Mouse (Mus musculus): Measurements from ENCODE around the gene Chil1. TPM values are rescaled to one million over a fixed set of nuclear protein-coding genes. Genes with fewer than 3 reads are reported as not detected.

Chil1 gene
- polyA plus RNA-seq, 1 experiment from 2014 or later = 1.5 TPM

GRCm38 (mm10) chr1:134198197-134198995 lies 16.4 kb downstream of the Chil1 start:
- H3K36me3 ChIP-seq = no peaks in the 10 kb centered on the region
- no peaks in the 10 kb centered on the region for H3K9me3 ChIP-seq
- 89% methylated on average over 12 of the region's 12 CpGs for WGBS
- H3K4me1 ChIP-seq (replicated peaks) = peaks cover 36% of the 10 kb centered on the region
- no peak overlapping the region for H3K27ac ChIP-seq
- DNase-seq (ENCODE audit: low spot score) = no peak
- no peak overlapping the region for H3K4me3 ChIP-seq
- no peaks in the 10 kb centered on the region; the same call in 1 of the 2 replicates for H3K27me3 ChIP-seq (ENCODE audit: insufficient read depth, poor library complexity, severe bottlenecking)

GRCm38 (mm10) chr1:134200481-134200880 lies 18.5 kb downstream of the Chil1 start:
- no peak for DNase-seq (ENCODE audit: low spot score)
- 79% methylated on average over 2 of the region's 2 CpGs for WGBS
- no peak overlapping the region for H3K4me3 ChIP-seq
- H3K27me3 ChIP-seq (ENCODE audit: insufficient read depth, poor library complexity, severe bottlenecking) = no peaks in the 10 kb centered on the region; the same call in 1 of the 2 replicates
- H3K9me3 ChIP-seq = no peaks in the 10 kb centered on the region
- no peak overlapping the region for H3K27ac ChIP-seq
- H3K4me1 ChIP-seq (replicated peaks) = peaks cover 20% of the 10 kb centered on the region
- H3K36me3 ChIP-seq = no peaks in the 10 kb centered on the region

GRCm38 (mm10) chr1:134200998-134201686 lies 19.2 kb downstream of the Chil1 start:
- DNase-seq (ENCODE audit: low spot score) = no peak
- Histone ChIP-seq H3K4me1 (replicated peaks) (peaks cover 17% of the 10 kb centered on the region), H3K4me3 (no peak overlapping the region), H3K9me3 (no peaks in the 10 kb centered on the region), H3K36me3 (no peaks in the 10 kb centered on the region), H3K27ac (no peak overlapping the region), H3K27me3 (ENCODE audit: insufficient read depth, poor library complexity, severe bottlenecking) (no peaks in the 10 kb centered on the region; the same call in 1 of the 2 replicates)
- 83% methylated on average over 6 of the region's 6 CpGs for WGBS

GRCm38 (mm10) chr1:134201751-134202420 lies 19.9 kb downstream of the Chil1 start:
- no peaks in the 10 kb centered on the region; the same call in 1 of the 2 replicates for H3K27me3 ChIP-seq (ENCODE audit: insufficient read depth, poor library complexity, severe bottlenecking)
- H3K27ac ChIP-seq = no peak overlapping the region
- no peak overlapping the region for H3K4me3 ChIP-seq
- H3K9me3 ChIP-seq = no peaks in the 10 kb centered on the region
- H3K4me1 ChIP-seq (replicated peaks) = peaks cover 17% of the 10 kb centered on the region; the same call in 1 of the 2 replicates
- WGBS = 44% methylated on average over 3 of the region's 3 CpGs
- peak; percentile 50 for DNase-seq (ENCODE audit: low spot score)
- no peaks in the 10 kb centered on the region for H3K36me3 ChIP-seq

GRCm38 (mm10) chr1:134204230-134204629 lies 22.3 kb downstream of the Chil1 start:
- H3K27me3 ChIP-seq (ENCODE audit: insufficient read depth, poor library complexity, severe bottlenecking) = no peaks in the 10 kb centered on the region; the same call in 1 of the 2 replicates
- no peaks in the 10 kb centered on the region for H3K9me3 ChIP-seq
- no peak for DNase-seq (ENCODE audit: low spot score)
- H3K36me3 ChIP-seq = no peaks in the 10 kb centered on the region
- 92% methylated on average over 13 of the region's 13 CpGs for WGBS
- no peak overlapping the region for H3K4me3 ChIP-seq
- H3K27ac ChIP-seq = no peak overlapping the region
- peaks cover 13% of the 10 kb centered on the region; the same call in 1 of the 2 replicates for H3K4me1 ChIP-seq (replicated peaks)

- 71% methylated on average over 9 of the region's 9 CpGs for WGBS
- Histone ChIP-seq H3K36me3 (no peaks in the 10 kb centered on the region), H3K27ac (0 out of 2 replicates have a peak overlapping the region, but pooled peaks have one; percentile 50), H3K4me1 (replicated peaks) (peaks cover 20% of the 10 kb centered on the region; the same call in 1 of the 2 replicates), H3K27me3 (ENCODE audit: insufficient read depth, poor library complexity, severe bottlenecking) (no peaks in the 10 kb centered on the region; the same call in 1 of the 2 replicates), H3K4me3 (no peak overlapping the region), H3K9me3 (no peaks in the 10 kb centered on the region)
- DNase-seq (ENCODE audit: low spot score) = no peak
Measured at GRCm38 (mm10) chr1:134205296-134206018, 23.5 kb downstream of the Chil1 start.

GRCm38 (mm10) chr1:134206085-134206484 lies 24.1 kb downstream of the Chil1 start:
- WGBS = 52% methylated on average over 5 of the region's 5 CpGs
- Histone ChIP-seq H3K9me3 (no peaks in the 10 kb centered on the region), H3K4me3 (no peak overlapping the region), H3K27me3 (ENCODE audit: insufficient read depth, poor library complexity, severe bottlenecking) (peaks cover 4% of the 10 kb centered on the region), H3K4me1 (replicated peaks) (peaks cover 26% of the 10 kb centered on the region), H3K36me3 (no peaks in the 10 kb centered on the region), H3K27ac (no peak overlapping the region)
- no peak for DNase-seq (ENCODE audit: low spot score)

- Histone ChIP-seq H3K36me3 (no peaks in the 10 kb centered on the region), H3K4me1 (replicated peaks) (peaks cover 47% of the 10 kb centered on the region), H3K4me3 (no peak overlapping the region), H3K27ac (0 out of 2 replicates have a peak overlapping the region, but pooled peaks have one; percentile 13), H3K9me3 (no peaks in the 10 kb centered on the region), H3K27me3 (ENCODE audit: insufficient read depth, poor library complexity, severe bottlenecking) (peaks cover 10% of the 10 kb centered on the region)
- WGBS = 47% methylated on average over 6 of the region's 6 CpGs
- no peak for DNase-seq (ENCODE audit: low spot score)
Measured at GRCm38 (mm10) chr1:134210179-134210755, 28.3 kb downstream of the Chil1 start.

- DNase-seq (ENCODE audit: low spot score) = no peak
- no peak overlapping the region for H3K27ac ChIP-seq
- H3K9me3 ChIP-seq = no peaks in the 10 kb centered on the region
- no peak overlapping the region for H3K4me3 ChIP-seq
- H3K36me3 ChIP-seq = no peaks in the 10 kb centered on the region
- H3K27me3 ChIP-seq (ENCODE audit: insufficient read depth, poor library complexity, severe bottlenecking) = peaks cover 10% of the 10 kb centered on the region
- peaks cover 49% of the 10 kb centered on the region for H3K4me1 ChIP-seq (replicated peaks)
- WGBS = 77% methylated on average over 6 of the region's 6 CpGs
Measured at GRCm38 (mm10) chr1:134211043-134211442, 29.1 kb downstream of the Chil1 start.

GRCm38 (mm10) chr1:134211631-134212030 lies 29.7 kb downstream of the Chil1 start:
- no peak for DNase-seq (ENCODE audit: low spot score)
- 23% methylated on average over 2 of the region's 2 CpGs for WGBS
- peaks cover 10% of the 10 kb centered on the region for H3K27me3 ChIP-seq (ENCODE audit: insufficient read depth, poor library complexity, severe bottlenecking)
- H3K9me3 ChIP-seq = no peaks in the 10 kb centered on the region
- H3K4me1 ChIP-seq (replicated peaks) = peaks cover 50% of the 10 kb centered on the region
- no peak overlapping the region for H3K27ac ChIP-seq
- H3K36me3 ChIP-seq = no peaks in the 10 kb centered on the region
- H3K4me3 ChIP-seq = no peak overlapping the region

GRCm38 (mm10) chr1:134212351-134212750 lies 30.4 kb downstream of the Chil1 start:
- Histone ChIP-seq H3K27ac (no peak overlapping the region), H3K36me3 (no peaks in the 10 kb centered on the region), H3K9me3 (no peaks in the 10 kb centered on the region), H3K4me1 (replicated peaks) (peaks cover 57% of the 10 kb centered on the region), H3K4me3 (no peak overlapping the region), H3K27me3 (ENCODE audit: insufficient read depth, poor library complexity, severe bottlenecking) (peaks cover 10% of the 10 kb centered on the region)
- 75% methylated on average over 6 of the region's 6 CpGs for WGBS
- DNase-seq (ENCODE audit: low spot score) = no peak

GRCm38 (mm10) chr1:134213405-134213804 lies 31.4 kb downstream of the Chil1 start:
- Histone ChIP-seq H3K36me3 (no peaks in the 10 kb centered on the region), H3K27ac (no peak overlapping the region), H3K27me3 (ENCODE audit: insufficient read depth, poor library complexity, severe bottlenecking) (peaks cover 13% of the 10 kb centered on the region), H3K4me1 (replicated peaks) (peaks cover 59% of the 10 kb centered on the region), H3K4me3 (no peak overlapping the region), H3K9me3 (no peaks in the 10 kb centered on the region)
- DNase-seq (ENCODE audit: low spot score) = no peak
- 81% methylated on average over 7 of the region's 7 CpGs for WGBS
